Mouse (Mus musculus) C2C12 (cell line): ENCODE results near the gene Rab11fip5. TPM values are rescaled to one million over a fixed set of nuclear protein-coding genes. Genes with fewer than 3 reads are reported as not detected.

Experiments
- H3K27me3 ChIP-seq: one replicate; pipeline ENCODE4 v1.6.1; 2011; ENCODE audit not compliant: control insufficient read depth, insufficient read depth, insufficient read length
- H3K36me3 ChIP-seq: one replicate; pipeline ENCODE4 v1.6.1; 2011; ENCODE audit not compliant: control insufficient read depth, insufficient read depth
- H3K4me3 ChIP-seq: one replicate; pipeline ENCODE4 v1.5.1; 2011; ENCODE audit warnings: mild to moderate bottlenecking, control low read depth; ENCODE audit not compliant: poor library complexity, insufficient read depth, severe bottlenecking
- H3K79me2 ChIP-seq: one replicate; pipeline ENCODE4 v1.6.1; 2011; ENCODE audit not compliant: control insufficient read depth, insufficient read depth
- H3K79me3 ChIP-seq: one replicate; pipeline ENCODE4 v1.6.1; 2011; ENCODE audit warnings: low read depth, control low read depth
- H3ac ChIP-seq: one replicate; pipeline ENCODE3; 2011; ENCODE audit warnings: low read depth; ENCODE audit not compliant: control insufficient read depth, insufficient read length
- CEBPB ChIP-seq: IDR thresholded peaks from one replicate; pipeline ENCODE4 v1.6.1; 2011; ENCODE audit warnings: low read depth, mild to moderate bottlenecking, control low read depth, moderate library complexity
- CTCF ChIP-seq: IDR thresholded peaks from one replicate; pipeline ENCODE4 v1.5.1; 2011; ENCODE audit not compliant: control insufficient read depth, insufficient read depth, insufficient read length
- FOSL1 ChIP-seq: IDR thresholded peaks from one replicate; pipeline ENCODE4 v1.8.0; 2011; ENCODE audit warnings: mild to moderate bottlenecking, low read length; ENCODE audit not compliant: poor library complexity, insufficient read depth, severe bottlenecking
- MAX ChIP-seq: IDR thresholded peaks from one replicate; pipeline ENCODE4 v1.6.1; 2011; ENCODE audit warnings: mild to moderate bottlenecking, control low read depth
- MYOD1 ChIP-seq: IDR thresholded peaks from one replicate; pipeline ENCODE4 v1.6.1; 2011; ENCODE audit warnings: low read depth; ENCODE audit not compliant: control insufficient read depth, insufficient read length
- MYOG ChIP-seq: IDR thresholded peaks from one replicate; pipeline ENCODE4 v1.6.1; 2011; ENCODE audit not compliant: control insufficient read depth, insufficient read length; ENCODE audit errors: extremely low read depth
- USF1 ChIP-seq: IDR thresholded peaks from one replicate; pipeline ENCODE4 v1.6.1; 2011; ENCODE audit warnings: low read depth, mild to moderate bottlenecking, control low read depth, moderate library complexity
- polyA plus RNA-seq: library from polyadenylated mRNA; unstranded; fragments of >200 nt; fragmentation: generic; extraction: Trizol; gene quantifications from one replicate; pipeline ENCODE4 v1.2.1, GENCODE M21; 2012; ENCODE audit warnings: missing spikeins

Rab11fip5 gene
- polyA plus RNA-seq, 1 experiment, result 6.6 TPM

DNA sequence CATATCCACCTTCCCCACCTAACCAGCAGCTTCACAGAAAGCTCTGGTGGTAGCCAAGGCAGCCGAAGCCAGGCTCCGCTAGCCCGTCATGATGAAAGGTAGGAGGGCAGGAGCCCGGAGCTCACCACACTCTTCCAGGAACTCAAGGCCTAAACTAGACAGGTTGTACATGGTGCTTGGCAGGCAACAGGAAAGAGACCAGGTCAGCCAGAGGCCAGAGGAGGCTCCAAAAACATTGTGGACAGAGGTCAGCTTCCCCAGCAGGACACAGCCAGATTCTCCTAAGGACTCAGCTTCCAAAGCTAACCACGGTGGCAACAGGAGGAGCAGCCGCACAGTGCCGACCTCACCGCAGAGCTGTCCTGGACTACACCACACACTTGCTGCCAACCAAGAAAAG, 31.4 kb downstream of the Rab11fip5 start:
- H3K27me3 ChIP-seq, result no peaks in the 10 kb centered on the region
- no peak overlapping the region for H3K4me3 ChIP-seq
- H3K36me3 ChIP-seq, result peaks cover 5% of the 10 kb centered on the region
- no peak overlapping the region for H3ac ChIP-seq
- no peak for TF ChIP-seq CTCF
- TF ChIP-seq MYOG, result no peak
- no peak for TF ChIP-seq USF1
- no peak for TF ChIP-seq FOSL1
- TF ChIP-seq CEBPB, result no peak
- no peak for TF ChIP-seq MAX
- no peak for TF ChIP-seq MYOD1
- no peaks in the 10 kb centered on the region for H3K79me3 ChIP-seq
- H3K79me2 ChIP-seq, result no peaks in the 10 kb centered on the region

DNA sequence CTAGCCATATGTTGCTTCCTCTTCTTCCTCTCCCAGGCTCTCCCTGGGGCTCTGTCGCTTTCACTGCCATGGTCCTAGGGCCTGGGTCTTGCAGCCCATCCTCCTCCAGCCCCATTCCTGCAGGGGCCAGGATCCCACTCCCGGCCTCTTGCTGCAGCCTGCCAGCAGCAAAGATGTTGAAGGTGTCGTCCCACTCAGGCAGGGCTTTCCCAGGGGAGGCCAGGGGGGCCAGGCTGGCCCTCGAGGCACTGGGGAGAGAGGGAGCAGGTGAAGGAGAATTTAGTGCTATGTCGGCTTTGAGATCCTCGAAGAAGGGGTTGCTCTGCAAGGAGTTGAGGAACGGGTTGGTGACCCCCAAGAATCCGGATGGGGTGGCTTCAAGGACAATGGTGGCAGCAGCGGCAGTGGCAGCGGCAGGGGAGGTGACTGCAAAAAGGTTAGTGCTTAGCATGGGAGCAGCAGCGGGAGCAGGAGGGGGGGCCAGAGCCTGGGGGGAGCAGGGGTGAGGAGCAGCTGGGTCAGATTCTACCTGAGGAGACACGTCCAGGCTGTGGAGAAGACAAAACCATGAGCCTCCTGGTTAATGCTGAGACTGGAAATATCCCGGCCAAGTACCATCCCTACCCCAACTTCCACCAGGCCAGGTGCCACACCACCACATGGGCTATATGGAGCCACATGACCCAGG, 32.5 kb downstream of the Rab11fip5 start:
- TF ChIP-seq USF1, result no peak
- no peak overlapping the region for H3K4me3 ChIP-seq
- H3K36me3 ChIP-seq, result peaks cover 4% of the 10 kb centered on the region
- H3ac ChIP-seq, result no peak overlapping the region
- no peaks in the 10 kb centered on the region for H3K27me3 ChIP-seq
- no peaks in the 10 kb centered on the region for H3K79me2 ChIP-seq
- H3K79me3 ChIP-seq, result no peaks in the 10 kb centered on the region

DNA sequence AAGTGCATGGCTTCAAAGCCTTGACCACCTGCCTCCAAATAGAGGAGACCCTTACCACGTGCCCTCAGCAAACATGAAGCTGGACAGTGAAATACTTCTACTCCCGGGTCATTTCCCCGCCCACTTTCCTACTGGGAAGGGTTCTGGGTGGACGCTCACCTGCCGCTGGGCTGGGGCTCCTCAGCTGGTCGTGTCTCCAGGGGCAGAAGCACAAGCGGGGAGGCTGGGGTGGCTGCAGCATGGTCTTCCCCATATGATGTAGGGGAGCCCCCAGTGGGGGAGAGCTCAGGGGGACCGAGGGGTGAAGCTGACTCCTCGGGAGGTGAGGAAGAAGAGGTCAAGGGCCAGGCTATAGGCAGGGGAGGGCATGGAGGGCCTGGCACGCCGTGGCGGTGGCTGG, 34.2 kb downstream of the Rab11fip5 start:
- H3K4me3 ChIP-seq, result no peak overlapping the region
- H3K36me3 ChIP-seq, result peaks cover 5% of the 10 kb centered on the region
- no peak overlapping the region for H3ac ChIP-seq
- no peaks in the 10 kb centered on the region for H3K79me2 ChIP-seq
- TF ChIP-seq FOSL1, result no peak
- no peak for TF ChIP-seq USF1
- TF ChIP-seq CEBPB, result no peak
- TF ChIP-seq MYOD1, result no peak
- TF ChIP-seq MAX, result no peak
- no peak for TF ChIP-seq CTCF
- no peak for TF ChIP-seq MYOG
- no peaks in the 10 kb centered on the region for H3K27me3 ChIP-seq
- no peaks in the 10 kb centered on the region for H3K79me3 ChIP-seq

DNA sequence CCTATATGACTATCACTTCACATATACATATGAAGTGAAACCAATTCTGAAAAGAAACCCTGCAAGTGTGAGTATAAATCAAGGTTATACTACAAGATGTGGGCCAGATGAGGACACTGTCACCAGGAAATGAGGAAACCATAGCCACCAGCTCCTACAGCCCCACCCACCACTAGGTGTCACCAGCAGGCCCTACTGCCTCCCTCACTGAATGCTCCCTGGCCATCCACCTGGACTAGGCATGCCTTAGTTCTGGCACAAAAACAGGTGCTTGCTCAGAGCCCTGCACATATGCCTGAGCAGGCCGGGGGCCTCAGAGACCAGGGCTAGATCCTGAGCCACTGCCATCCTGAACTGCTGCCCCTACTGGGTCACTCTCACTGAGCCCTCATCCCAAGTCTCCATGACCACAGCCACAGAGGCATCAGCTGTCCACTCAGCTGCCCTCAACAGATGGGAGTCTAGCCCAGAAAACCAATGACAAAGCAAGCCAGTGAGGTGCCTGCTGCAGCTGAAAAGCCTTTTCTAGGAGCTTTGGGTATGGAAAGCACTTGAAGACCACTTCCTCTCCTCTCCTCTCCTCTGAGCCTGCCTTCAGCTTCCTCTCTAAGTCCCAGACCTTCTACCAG, 35.0 kb downstream of the Rab11fip5 start:
- H3K27me3 ChIP-seq, result no peaks in the 10 kb centered on the region
- H3K79me2 ChIP-seq, result no peaks in the 10 kb centered on the region
- no peak overlapping the region for H3ac ChIP-seq
- H3K36me3 ChIP-seq, result peaks cover 5% of the 10 kb centered on the region
- H3K4me3 ChIP-seq, result no peak overlapping the region
- TF ChIP-seq USF1 (no peak), CTCF (peak; percentile 81)
- H3K79me3 ChIP-seq, result no peaks in the 10 kb centered on the region

DNA sequence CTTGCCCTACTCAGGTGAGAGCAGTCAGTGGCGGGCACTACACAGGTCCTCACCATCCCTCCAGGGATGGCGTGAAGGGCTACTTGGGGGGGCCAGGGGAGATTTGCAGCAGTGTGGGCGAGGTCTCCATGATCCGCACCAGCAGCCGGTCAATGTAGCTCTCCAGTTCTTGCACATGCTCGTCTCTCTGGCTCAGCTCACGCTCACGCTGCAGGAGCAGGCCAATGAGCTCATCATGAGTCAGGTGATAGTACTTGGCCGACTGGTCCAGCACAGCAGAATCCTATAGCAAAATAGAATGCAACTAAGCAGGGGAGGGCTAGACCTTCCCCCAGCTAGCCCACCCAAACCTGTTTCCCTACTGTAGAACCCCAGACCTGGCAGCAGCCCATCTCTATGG, 37.5 kb downstream of the Rab11fip5 start:
- H3K79me3 ChIP-seq, result no peaks in the 10 kb centered on the region
- H3K79me2 ChIP-seq, result no peaks in the 10 kb centered on the region
- TF ChIP-seq CTCF, result no peak
- no peak for TF ChIP-seq FOSL1
- TF ChIP-seq MYOG, result no peak
- TF ChIP-seq USF1, result no peak
- TF ChIP-seq CEBPB, result no peak
- no peak for TF ChIP-seq MAX
- TF ChIP-seq MYOD1, result no peak
- peaks cover 5% of the 10 kb centered on the region for H3K36me3 ChIP-seq
- no peak overlapping the region for H3K4me3 ChIP-seq
- H3K27me3 ChIP-seq, result no peaks in the 10 kb centered on the region
- no peak overlapping the region for H3ac ChIP-seq

DNA sequence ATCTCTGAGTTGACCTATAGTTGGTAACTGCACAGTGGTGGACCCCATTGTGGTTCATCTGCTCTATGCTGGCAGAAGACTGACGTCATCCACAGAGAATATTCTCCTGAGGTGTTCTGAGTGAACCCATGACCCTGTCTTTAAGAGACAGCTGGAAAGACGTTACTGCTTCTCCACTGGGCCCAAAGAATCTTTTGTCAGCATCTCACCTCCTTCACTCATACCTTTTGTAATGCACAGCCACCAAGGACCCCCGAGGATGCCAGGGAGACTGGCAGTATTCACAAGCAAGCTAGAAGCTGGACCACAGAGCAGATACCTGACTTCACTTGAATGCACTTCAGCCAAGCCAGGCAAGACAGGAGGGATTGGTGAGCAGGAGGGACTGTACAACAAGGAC, 39.1 kb downstream of the Rab11fip5 start:
- no peaks in the 10 kb centered on the region for H3K79me3 ChIP-seq
- H3K27me3 ChIP-seq, result no peaks in the 10 kb centered on the region
- H3K4me3 ChIP-seq, result no peak overlapping the region
- no peak overlapping the region for H3ac ChIP-seq
- TF ChIP-seq CEBPB, result no peak
- TF ChIP-seq MAX, result no peak
- no peak for TF ChIP-seq MYOG
- TF ChIP-seq MYOD1, result no peak
- no peak for TF ChIP-seq USF1
- TF ChIP-seq FOSL1, result no peak
- no peak for TF ChIP-seq CTCF
- peaks cover 5% of the 10 kb centered on the region for H3K36me3 ChIP-seq
- no peaks in the 10 kb centered on the region for H3K79me2 ChIP-seq

DNA sequence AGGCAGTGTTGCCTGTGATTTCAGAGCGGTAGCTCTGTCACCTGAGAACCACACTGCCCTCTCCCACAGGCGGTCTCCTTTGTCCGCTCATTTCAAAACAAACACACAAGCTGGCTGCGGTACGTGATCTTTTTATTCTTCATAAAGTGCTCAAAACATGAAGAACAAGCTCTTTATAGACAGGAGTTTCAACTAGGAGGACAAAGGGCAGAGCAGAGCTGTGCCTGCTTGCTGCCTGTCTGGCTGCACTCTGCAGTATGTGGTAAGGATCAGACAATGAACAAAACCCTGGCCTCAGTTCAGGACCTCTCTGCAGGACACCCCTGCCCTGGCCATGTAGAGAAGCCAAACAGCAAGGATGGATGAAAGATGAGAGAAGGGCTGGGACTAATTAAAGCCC, 39.6 kb downstream of the Rab11fip5 start:
- no peak overlapping the region for H3K4me3 ChIP-seq
- H3K36me3 ChIP-seq, result peaks cover 5% of the 10 kb centered on the region
- H3ac ChIP-seq, result no peak overlapping the region
- no peaks in the 10 kb centered on the region for H3K79me2 ChIP-seq
- TF ChIP-seq USF1 (no peak), MYOG (no peak), MAX (no peak), CTCF (no peak)
- no peaks in the 10 kb centered on the region for H3K79me3 ChIP-seq
- H3K27me3 ChIP-seq, result no peaks in the 10 kb centered on the region
